ENCODE assay signal across 35 mouse cellular contexts in genomic region chr14:12065001-12065400, GRCm38 (mm10).
"Had no signal": no experiment of that assay in that cellular context is flagged by ENCODE, and none has a peak within 500 bp of the region (broad histone marks: within the 10 kb centered on the region; RNA-seq: fewer than 3 reads in every experiment).

No protein-coding gene starts in this region.

- ATAC-seq: hindbrain, embryonic 16.5 days; hindbrain, postnatal 0 days; inflammation-experienced regulatory T-cells, adult 6 months; intestine, embryonic 15.5 days; intestine, embryonic 16.5 days; intestine, postnatal 0 days had no signal

- H3K9me3 ChIP-seq: heart, embryonic 10.5 days; heart, embryonic 12.5 days; heart, embryonic 13.5 days; heart, embryonic 15.5 days; hindbrain, embryonic 10.5 days; hindbrain, embryonic 12.5 days; hindbrain, embryonic 13.5 days; hindbrain, embryonic 15.5 days; intestine, embryonic 15.5 days; kidney, embryonic 15.5 days had no signal

- H3K4me1 ChIP-seq: heart, embryonic 15.5 days; hindbrain, embryonic 10.5 days; hindbrain, embryonic 12.5 days; hindbrain, embryonic 15.5 days; intestine, embryonic 15.5 days; kidney, embryonic 15.5 days had no signal

- H3K36me3 ChIP-seq: heart, embryonic 10.5 days; heart, embryonic 12.5 days; heart, embryonic 13.5 days; heart, embryonic 15.5 days; hindbrain, embryonic 12.5 days; hindbrain, embryonic 13.5 days; hindbrain, embryonic 15.5 days; intestine, embryonic 15.5 days; kidney, embryonic 15.5 days had no signal

- H3K27ac ChIP-seq: heart, embryonic 10.5 days; heart, embryonic 13.5 days; heart, embryonic 15.5 days; hindbrain, embryonic 10.5 days; hindbrain, embryonic 12.5 days; hindbrain, embryonic 13.5 days; hindbrain, embryonic 14.5 days; hindbrain, embryonic 15.5 days; hindbrain, postnatal 0 days; intestine, embryonic 15.5 days; kidney, embryonic 15.5 days; kidney, postnatal 0 days; layer of hippocampus, adult 2 months; left cerebral cortex, adult 2 months had no signal

- H3K27me3 ChIP-seq: heart, embryonic 12.5 days; heart, embryonic 13.5 days; heart, embryonic 15.5 days; hindbrain, embryonic 12.5 days; hindbrain, embryonic 13.5 days; hindbrain, embryonic 15.5 days; intestine, embryonic 15.5 days; kidney, embryonic 15.5 days had no signal

- H3K9ac ChIP-seq: heart, embryonic 12.5 days; heart, embryonic 13.5 days; heart, embryonic 15.5 days; hindbrain, embryonic 12.5 days; hindbrain, embryonic 13.5 days; hindbrain, embryonic 14.5 days; hindbrain, embryonic 15.5 days; intestine, embryonic 15.5 days; kidney, embryonic 15.5 days had no signal

- DNase-seq: heart, postnatal 10 days; heart, postnatal 14 days; heart, postnatal 36 days; kidney, adult 11 months; kidney, adult 18-20 months; kidney, adult 2 months; kidney, adult 8-10 months; kidney, adult 9 months; kidney, postnatal 10 days; kidney, postnatal 14 days; kidney, postnatal 25 days; kidney, postnatal 36 days; kidney, postnatal 4 days; layer of hippocampus, adult 9-11 months; layer of hippocampus, postnatal 36 days had no signal

- H3K4me3 ChIP-seq: heart, embryonic 10.5 days; heart, embryonic 12.5 days; heart, embryonic 13.5 days; heart, embryonic 15.5 days; hindbrain, embryonic 10.5 days; hindbrain, embryonic 12.5 days; hindbrain, embryonic 13.5 days; hindbrain, embryonic 15.5 days; intestine, embryonic 15.5 days; kidney, embryonic 15.5 days; layer of hippocampus, adult 2 months; left cerebral cortex, adult 2 months had no signal

- H3K4me2 ChIP-seq: heart, embryonic 11.5 days; heart, embryonic 12.5 days; heart, embryonic 13.5 days; heart, embryonic 15.5 days; hindbrain, embryonic 12.5 days; hindbrain, embryonic 13.5 days; hindbrain, embryonic 14.5 days; hindbrain, embryonic 15.5 days; intestine, embryonic 15.5 days; kidney, embryonic 15.5 days had no signal
